Mouse (Mus musculus): ENCODE data around the gene Fam229b.

DNA sequence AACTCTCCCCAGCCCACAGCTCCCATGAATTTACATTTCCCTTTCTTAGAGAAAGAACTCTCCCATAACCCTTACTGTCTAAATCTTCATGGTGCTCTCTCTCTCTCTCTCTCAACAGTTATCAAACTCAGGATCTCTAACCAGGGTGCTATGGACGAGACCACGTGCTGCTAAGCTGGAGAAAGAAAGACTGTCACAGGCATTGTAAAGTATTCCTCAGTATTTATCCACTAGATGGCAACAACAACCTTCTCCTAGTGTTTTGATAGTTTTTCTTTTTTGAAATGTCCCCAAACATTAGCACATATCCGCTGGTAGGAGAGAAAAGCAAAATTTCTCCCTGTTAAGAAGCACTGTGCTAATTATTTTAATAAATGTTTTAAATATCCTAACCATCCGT, 12.3 kb downstream of the Fam229b start:
- TF ChIP-seq CTCF (IDR thresholded peaks at IDR 0.05; ENCODE audit: low read depth, low read length) (no peak), POLR2A (IDR thresholded peaks at IDR 0.05; ENCODE audit: borderline replicate concordance, low read depth, low read length) (no peak)
